Mouse (Mus musculus) liver, postnatal 0 days (tissue): ENCODE measurements around the gene Oscp1. TPM values are rescaled to one million over a fixed set of nuclear protein-coding genes. Genes with fewer than 3 reads are reported as not detected.

Experiments used
- ATAC-seq: fragments of 200-750 bp; cut with Nextera tagmentation; 2 replicates; pipeline ENCODE4 v1.8.0; 2017; ENCODE audit warnings: mild to moderate bottlenecking, moderate library complexity
- DNase-seq: peaks from one replicate; pipeline ENCODE4 v3.0.0-alpha.2; 2016
- H3K27ac ChIP-seq: fragments of 300-500 bp; sonication (generic); 2 replicates; pipeline ENCODE4 v1.5.1; 2014; ENCODE audit warnings: antibody characterized with exemption, moderate library complexity, mild to moderate bottlenecking, low read depth
- H3K27me3 ChIP-seq: fragments of 300-500 bp; sonication (generic); 2 replicates; pipeline ENCODE4 v1.6.1; 2014; ENCODE audit warnings: low read length, control low read depth, mixed read lengths; ENCODE audit not compliant: insufficient read depth
- H3K36me3 ChIP-seq: fragments of 300-500 bp; sonication (generic); replicated peaks from 2 replicates; pipeline ENCODE4 v1.6.1; 2014; ENCODE audit warnings: mild to moderate bottlenecking, control low read depth, low read length, moderate library complexity, mixed read lengths; ENCODE audit not compliant: insufficient read depth
- H3K4me1 ChIP-seq: fragments of 300-500 bp; sonication (generic); 2 replicates; pipeline ENCODE4 v1.6.1; 2014; ENCODE audit warnings: antibody characterized with exemption, mild to moderate bottlenecking, control low read depth; ENCODE audit not compliant: insufficient read depth
- H3K4me2 ChIP-seq: fragments of 300-500 bp; sonication (generic); 2 replicates; pipeline ENCODE4 v1.6.1; 2014; ENCODE audit warnings: low read depth, mild to moderate bottlenecking, low read length, moderate library complexity, mixed read lengths
- H3K4me3 ChIP-seq: fragments of 300-500 bp; sonication (generic); 2 replicates; pipeline ENCODE4 v1.5.1; 2014; ENCODE audit warnings: low read depth, low read length
- H3K9ac ChIP-seq: fragments of 300-500 bp; sonication (generic); replicated peaks from 2 replicates; pipeline ENCODE4 v1.6.1; 2014; ENCODE audit warnings: mild to moderate bottlenecking, moderate library complexity
- H3K9me3 ChIP-seq: fragments of 300-500 bp; sonication (generic); 2 replicates; pipeline ENCODE4 v1.6.1; 2016; ENCODE audit warnings: mild to moderate bottlenecking, control low read depth, low read length, mixed read lengths
- CTCF ChIP-seq: sonication (generic); IDR thresholded peaks from 2 replicates; pipeline ENCODE4 v1.5.1; 2016; ENCODE audit warnings: antibody characterized with exemption, low read depth
- EP300 ChIP-seq: IDR thresholded peaks from 2 replicates; pipeline ENCODE4 v1.6.1; 2016; ENCODE audit warnings: antibody characterized with exemption, low read depth, mild to moderate bottlenecking
- WGBS: fragments of 180-500 bp; shearing (Covaris S2); extraction: QIAGEN DNeasy Blood & Tissue Kit; methylation state at CpG from one replicate; pipeline ENCODE4 v1.1.7; 2014; ENCODE audit not compliant: insufficient replicate concordance; 5-methylcytosine and 5-hydroxymethylcytosine counted together
- polyA plus RNA-seq: library from polyadenylated mRNA; unstranded; fragments of >200 nt; fragmentation: Nextera tagmentation; extraction: Ambion mirVana; gene quantifications from 2 replicates; pipeline ENCODE4 v1.2.1, GENCODE M21; 2015

Gene Oscp1
- polyA plus RNA-seq, 1 experiment from 2014 or later = 1.5 TPM

GRCm38 (mm10) chr4:126077833-126078232 is 19.5 kb downstream of the Oscp1 start:
- H3K4me1 ChIP-seq = no peaks in the 10 kb centered on the region
- TF ChIP-seq CTCF = no peak
- no peak for TF ChIP-seq EP300
- no peak for ATAC-seq
- no peak for DNase-seq
- H3K4me3 ChIP-seq = no peak overlapping the region
- H3K27me3 ChIP-seq = no peaks in the 10 kb centered on the region
- 77% methylated on average over 6 of the region's 6 CpGs for WGBS
- no peaks in the 10 kb centered on the region for H3K36me3 ChIP-seq
- H3K27ac ChIP-seq = no peak overlapping the region
- no peak overlapping the region for H3K4me2 ChIP-seq
- H3K9me3 ChIP-seq = no peaks in the 10 kb centered on the region
- H3K9ac ChIP-seq = no peak overlapping the region

- H3K4me2 ChIP-seq = no peak overlapping the region
- no peak overlapping the region for H3K9ac ChIP-seq
- H3K27me3 ChIP-seq = no peaks in the 10 kb centered on the region
- no peaks in the 10 kb centered on the region for H3K36me3 ChIP-seq
- WGBS = 69% methylated on average over 4 of the region's 4 CpGs
- H3K9me3 ChIP-seq = no peaks in the 10 kb centered on the region
- no peak for ATAC-seq
- no peak overlapping the region for H3K27ac ChIP-seq
- no peak for DNase-seq
- no peaks in the 10 kb centered on the region for H3K4me1 ChIP-seq
- TF ChIP-seq CTCF (no peak), EP300 (no peak)
- no peak overlapping the region for H3K4me3 ChIP-seq
Measured at GRCm38 (mm10) chr4:126079266-126079665, 20.9 kb downstream of the Oscp1 start.

- WGBS = 84% methylated on average over 1 of the region's 1 CpGs
- Histone ChIP-seq H3K27ac (no peak overlapping the region), H3K36me3 (no peaks in the 10 kb centered on the region), H3K9me3 (no peaks in the 10 kb centered on the region), H3K9ac (no peak overlapping the region), H3K4me1 (no peaks in the 10 kb centered on the region), H3K27me3 (no peaks in the 10 kb centered on the region), H3K4me2 (no peak overlapping the region), H3K4me3 (no peak overlapping the region)
- TF ChIP-seq CTCF (no peak), EP300 (no peak)
- no peak for DNase-seq
- ATAC-seq = no peak
Measured at GRCm38 (mm10) chr4:126081601-126082000, 23.2 kb downstream of the Oscp1 start.

GRCm38 (mm10) chr4:126083021-126083420 is 24.7 kb downstream of the Oscp1 start:
- no peak overlapping the region for H3K4me3 ChIP-seq
- no peaks in the 10 kb centered on the region for H3K36me3 ChIP-seq
- H3K4me2 ChIP-seq = no peak overlapping the region
- H3K4me1 ChIP-seq = no peaks in the 10 kb centered on the region
- H3K9ac ChIP-seq = no peak overlapping the region
- no peaks in the 10 kb centered on the region for H3K9me3 ChIP-seq
- no peaks in the 10 kb centered on the region for H3K27me3 ChIP-seq
- TF ChIP-seq CTCF (no peak), EP300 (no peak)
- 52% methylated on average over 9 of the region's 9 CpGs for WGBS
- DNase-seq = no peak
- no peak for ATAC-seq
- no peak overlapping the region for H3K27ac ChIP-seq

- H3K4me2 ChIP-seq = no peak overlapping the region
- no peaks in the 10 kb centered on the region for H3K27me3 ChIP-seq
- H3K4me3 ChIP-seq = no peak overlapping the region
- 74% methylated on average over 8 of the region's 8 CpGs for WGBS
- TF ChIP-seq EP300 (no peak), CTCF (no peak)
- no peak for ATAC-seq
- H3K27ac ChIP-seq = no peak overlapping the region
- H3K9me3 ChIP-seq = no peaks in the 10 kb centered on the region
- no peaks in the 10 kb centered on the region for H3K4me1 ChIP-seq
- no peak overlapping the region for H3K9ac ChIP-seq
- no peak for DNase-seq
- no peaks in the 10 kb centered on the region for H3K36me3 ChIP-seq
Measured at GRCm38 (mm10) chr4:126084382-126084781, 26.0 kb downstream of the Oscp1 start.

GRCm38 (mm10) chr4:126085996-126086576 is 27.7 kb downstream of the Oscp1 start:
- WGBS = 19% methylated on average over 7 of the region's 7 CpGs
- peaks cover 9% of the 10 kb centered on the region for H3K4me1 ChIP-seq

More at GRCm38 (mm10) chr4:126085996-126086576, 27.7 kb downstream of the Oscp1 start:
- Histone ChIP-seq H3K27ac (no peak overlapping the region), H3K36me3 (no peaks in the 10 kb centered on the region), H3K4me3 (no peak overlapping the region), H3K9me3 (no peaks in the 10 kb centered on the region), H3K9ac (no peak overlapping the region), H3K27me3 (no peaks in the 10 kb centered on the region), H3K4me2 (no peak overlapping the region)
- peak; percentile 98 for TF ChIP-seq CTCF
- no peak for TF ChIP-seq EP300
- DNase-seq (peak; percentile 89), ATAC-seq (peak; percentile 83)
